Mouse (Mus musculus): ENCODE results near the gene Nol10.

DNA sequence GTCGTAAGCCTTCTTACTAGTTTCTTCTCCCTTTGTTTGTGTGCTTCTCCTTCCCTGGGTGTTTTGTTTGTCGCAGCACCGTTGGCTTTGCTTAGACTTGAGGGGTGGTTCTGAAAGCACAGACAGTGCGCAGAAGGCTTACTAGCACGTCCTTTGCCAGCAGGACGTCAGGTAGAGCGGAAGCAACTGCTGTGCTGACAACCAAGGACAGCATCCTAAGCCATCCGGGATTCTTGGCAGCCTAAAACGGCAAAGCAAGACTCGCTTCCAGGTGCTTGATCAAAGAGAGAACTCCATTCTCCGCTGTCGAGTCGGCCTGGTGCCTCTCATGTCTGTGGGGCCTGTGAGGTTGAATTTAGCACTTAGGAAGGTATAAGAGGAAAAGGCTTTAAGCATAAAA, 44.9 kb downstream of the Nol10 start:
- no peak for TF ChIP-seq CTCF (IDR thresholded peaks at IDR 0.05; ENCODE audit: low read depth)
- no peak for TF ChIP-seq EP300 (IDR thresholded peaks at IDR 0.05; ENCODE audit: low read depth)

All from liver, postnatal 0 days (tissue).